Mouse (Mus musculus) WW6 (cell line): ENCODE results near the gene Tas2r114.

Source experiments
- DNase-seq: peaks from one replicate; pipeline ENCODE4 v3.0.0-alpha.2; 2013; ENCODE audit warnings: low read depth, low spot score

The Tas2r114 gene

DNA sequence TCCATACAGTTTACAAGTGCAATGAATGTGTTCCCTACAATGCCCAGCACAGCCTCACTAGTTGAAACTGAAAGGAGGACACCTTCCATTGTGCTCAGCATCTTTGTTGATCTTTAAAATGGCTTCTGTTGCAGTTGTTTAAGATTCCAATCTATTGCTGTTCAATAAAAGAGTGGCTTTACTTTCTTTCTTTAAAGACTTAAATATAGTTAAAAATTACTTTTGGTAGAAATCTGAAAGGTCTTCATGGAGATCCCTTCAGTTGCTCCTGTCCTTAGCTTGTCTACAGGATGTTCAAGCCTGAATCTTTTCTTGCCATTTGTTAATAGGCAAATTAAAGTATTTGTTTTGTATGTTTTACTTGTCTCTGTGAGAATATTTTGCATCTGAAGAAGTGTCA is at the start of gene Tas2r114:
Tas2r114 (minus strand) TSS at position 101 of the 400 bp plus-strand sequence.
- DNase-seq: no peak

DNA sequence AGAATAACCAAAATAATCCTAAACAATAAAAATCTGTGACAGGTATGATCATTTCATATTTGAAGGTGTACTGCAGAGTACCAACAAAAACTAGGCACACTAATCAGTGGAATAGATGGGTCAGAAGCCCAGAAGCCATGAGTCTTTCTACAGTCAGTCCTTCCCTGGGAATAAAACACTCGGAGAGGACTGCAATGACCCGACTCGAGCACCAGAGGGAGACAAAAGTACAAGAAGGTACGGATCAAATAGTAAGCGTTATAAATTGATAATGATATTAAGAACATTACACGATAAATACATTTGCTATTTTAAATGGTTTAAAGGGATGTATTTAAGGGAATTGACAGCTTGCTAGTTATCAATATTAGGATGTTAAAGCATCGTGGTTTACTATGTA is 22.9 kb upstream of the Tas2r114 start:
- peak; percentile 22 for DNase-seq

DNA sequence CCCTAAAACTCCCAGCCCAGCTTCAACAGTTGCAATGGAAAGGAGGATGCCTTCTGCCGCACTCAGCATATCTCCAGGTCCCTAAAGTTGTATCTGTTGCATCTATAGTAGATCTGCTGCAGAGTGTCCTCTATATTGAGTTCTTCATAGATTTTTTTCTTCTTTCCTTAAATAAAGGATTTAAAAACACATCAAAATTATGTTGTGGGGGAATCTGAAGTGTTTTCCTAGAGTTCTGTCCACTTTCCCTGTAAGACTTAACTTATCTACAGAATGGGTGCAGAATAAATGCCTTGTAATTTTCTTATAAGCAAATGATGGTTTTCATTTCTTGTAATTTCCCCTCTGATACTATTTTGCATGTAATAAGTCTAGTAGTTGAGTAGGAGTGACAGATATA is 2.5 kb downstream of the Tas2r114 start, which contains the start of gene Tas2r105:
Tas2r105 (minus strand) TSS at position 101 of the 400 bp plus-strand sequence.
- no peak for DNase-seq

DNA sequence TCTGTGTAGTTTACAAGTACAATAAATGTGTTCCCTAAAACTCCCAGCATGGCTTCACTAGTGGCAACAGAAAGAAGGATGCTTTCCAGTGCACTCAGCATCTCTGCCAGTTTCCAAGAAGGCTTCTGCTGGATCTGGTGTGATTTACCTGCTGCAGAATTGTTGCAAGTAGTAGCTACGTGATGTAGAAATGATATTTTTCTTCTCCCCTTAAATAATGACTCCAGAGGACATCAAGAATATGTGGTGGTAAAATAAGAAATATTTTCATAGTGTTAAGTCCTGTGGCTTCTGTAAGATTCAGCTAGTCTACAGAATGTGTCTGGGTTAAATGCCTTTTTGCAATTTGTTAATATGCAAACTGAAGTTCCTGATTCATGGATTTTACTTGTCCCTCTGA is 4.2 kb downstream of the Tas2r114 start, which contains the start of gene Tas2r104:
Tas2r104 (minus strand) TSS at position 101 of the 400 bp plus-strand sequence.
- DNase-seq: no peak

DNA sequence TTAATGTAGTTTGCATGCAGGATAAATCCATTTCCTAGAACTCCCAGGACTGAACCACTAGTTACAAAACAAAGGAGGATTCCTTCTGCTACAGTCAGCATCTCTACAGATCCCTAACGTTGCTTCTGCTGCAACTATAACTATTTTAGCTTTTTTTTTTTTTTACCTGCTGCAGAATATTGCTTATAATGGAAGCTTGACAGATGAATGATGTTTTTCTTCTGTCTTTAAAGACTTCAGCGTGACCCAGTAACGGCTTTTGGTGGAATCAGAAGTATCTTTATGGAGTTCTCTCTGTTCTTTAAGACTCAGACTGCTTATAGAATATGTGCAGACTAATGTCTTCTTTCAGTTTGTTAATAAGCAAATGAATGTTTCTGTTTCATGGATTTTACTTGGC is 11.1 kb downstream of the Tas2r114 start, which contains the start of gene Tas2r106:
Tas2r106 (minus strand) TSS at position 101 of the 400 bp plus-strand sequence.
- no peak for DNase-seq

DNA sequence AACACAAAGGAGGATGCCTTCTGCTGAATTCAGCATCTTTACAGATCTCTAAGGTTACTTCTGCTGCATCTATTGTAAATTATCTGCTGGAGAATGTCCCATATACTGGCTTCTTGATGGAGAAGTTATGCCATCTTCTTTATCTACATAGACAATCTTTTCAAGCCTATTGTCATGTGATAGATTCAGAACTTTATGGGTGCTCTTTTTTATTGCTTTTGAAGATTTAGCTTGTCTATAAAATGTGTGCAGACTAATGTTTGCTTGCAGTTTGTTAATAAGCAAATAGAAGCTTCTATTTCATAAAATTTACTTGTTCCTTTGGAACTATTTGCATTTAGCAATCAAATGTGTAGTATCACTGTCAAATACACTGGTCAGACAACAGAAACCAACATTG is 29.8 kb downstream of the Tas2r114 start, which contains the start of gene Tas2r107:
Tas2r107 (minus strand) TSS at position 101 of the 400 bp plus-strand sequence.
- DNase-seq: no peak
